Mouse (Mus musculus): Measurements from ENCODE around the gene Olfr917. TPM values are rescaled to one million over a fixed set of nuclear protein-coding genes. Genes with fewer than 3 reads are reported as not detected.

The Olfr917 gene
- polyA plus RNA-seq (2012; rRNA removed), result not detected in 2 replicates

GRCm38 (mm10) chr9:38665742-38666141 is at the start of gene Olfr917:
Gene Olfr917 (minus strand): TSS chr9:38665842.

DNA sequence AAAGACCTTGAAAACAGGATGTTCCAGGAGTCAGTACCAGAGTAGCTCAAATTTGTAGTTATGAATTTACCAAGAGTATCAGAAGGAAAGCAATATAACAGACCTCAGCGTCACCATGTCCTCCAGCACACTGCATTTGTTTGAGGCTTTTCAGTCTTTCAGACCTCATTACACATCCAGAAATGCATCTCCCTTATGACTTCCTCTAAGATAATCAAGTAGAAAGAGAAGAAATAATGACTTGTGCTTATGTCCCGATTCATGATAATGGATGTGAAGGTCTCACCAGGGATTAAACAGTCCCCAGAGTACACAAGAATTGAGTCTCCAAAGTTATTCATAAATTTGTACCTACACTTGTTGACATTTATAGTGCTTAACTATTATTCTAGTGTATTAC is 8.9 kb upstream of the Olfr917 start, which contains the start of gene Olfr918:
Gene Olfr918 (minus strand): TSS at position 101 of the 400 bp plus-strand sequence.

DNA sequence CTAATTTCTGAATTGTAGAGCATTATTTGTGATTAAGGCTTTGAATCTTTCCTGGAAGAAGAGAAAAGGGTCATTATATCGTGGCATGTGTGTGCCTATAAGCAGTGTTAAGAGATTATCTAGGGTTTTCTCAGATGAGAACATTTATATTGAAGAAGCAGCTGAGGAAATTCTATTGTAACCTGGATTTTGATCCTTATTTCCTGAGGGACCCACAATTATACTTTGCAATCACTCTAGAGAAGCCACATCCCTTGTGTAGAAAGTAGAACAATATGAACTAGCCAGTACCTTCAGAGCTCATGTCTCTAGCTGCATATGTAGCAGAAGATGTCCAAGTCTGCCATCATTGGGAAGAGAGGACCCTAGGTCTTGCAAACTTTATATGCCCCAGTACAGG is 5.9 kb downstream of the Olfr917 start, which contains the start of gene Olfr916:
Gene Olfr916 (minus strand): TSS at position 101 of the 400 bp plus-strand sequence.

Other genes with a start within 250 kb of the Olfr917 start
- not detected in 2 replicates for gene Olfr901, start 236.4 kb downstream of the Olfr917 start, polyA plus RNA-seq (2012; rRNA removed)
- not detected in 2 replicates for gene Olfr902, start 218.2 kb downstream of the Olfr917 start, polyA plus RNA-seq (2012; rRNA removed)
- not detected in 2 replicates for gene Olfr904, start 202.7 kb downstream of the Olfr917 start, polyA plus RNA-seq (2012; rRNA removed)
- not detected in 2 replicates for gene Olfr905, start 194.7 kb downstream of the Olfr917 start, polyA plus RNA-seq (2012; rRNA removed)
- not detected in 2 replicates for gene Olfr906, start 178.8 kb downstream of the Olfr917 start, polyA plus RNA-seq (2012; rRNA removed)
- gene Olfr907, start 170.0 kb downstream of the Olfr917 start, polyA plus RNA-seq (2012; rRNA removed), result not detected in 2 replicates
- gene Olfr911-ps1, start 144.3 kb downstream of the Olfr917 start, polyA plus RNA-seq (2012; rRNA removed), result not detected in 2 replicates
- gene Olfr910, start 128.0 kb downstream of the Olfr917 start, polyA plus RNA-seq (2012; rRNA removed), result not detected in 2 replicates
- not detected in 2 replicates for gene Olfr912, start 85.7 kb downstream of the Olfr917 start, polyA plus RNA-seq (2012; rRNA removed)
- not detected in 2 replicates for gene Olfr913, start 73.1 kb downstream of the Olfr917 start, polyA plus RNA-seq (2012; rRNA removed)
- not detected in 2 replicates for gene Olfr914, start 60.7 kb downstream of the Olfr917 start, polyA plus RNA-seq (2012; rRNA removed)
- gene Olfr916, start 6.0 kb downstream of the Olfr917 start, polyA plus RNA-seq (2012; rRNA removed), result not detected in 2 replicates
- not detected in 2 replicates for gene Olfr918, start 8.8 kb upstream of the Olfr917 start, polyA plus RNA-seq (2012; rRNA removed)
- not detected in 2 replicates for gene Olfr919, start 37.8 kb upstream of the Olfr917 start, polyA plus RNA-seq (2012; rRNA removed)
- 6.0 and 9.7 TPM in 2 replicates for gene Vwa5a, start 52.4 kb upstream of the Olfr917 start, polyA plus RNA-seq (2012; rRNA removed)
- 0.01 and 0.06 TPM in 2 replicates for gene Olfr920, start 86.5 kb upstream of the Olfr917 start, polyA plus RNA-seq (2012; rRNA removed)
- gene Olfr921, start 107.2 kb upstream of the Olfr917 start, polyA plus RNA-seq (2012; rRNA removed), result not detected in 2 replicates
- not detected in 2 replicates for gene Olfr922, start 148.8 kb upstream of the Olfr917 start, polyA plus RNA-seq (2012; rRNA removed)
- gene Olfr923, start 160.7 kb upstream of the Olfr917 start, polyA plus RNA-seq (2012; rRNA removed), result not detected in 2 replicates
- not detected in 2 replicates for gene Olfr924, start 178.6 kb upstream of the Olfr917 start, polyA plus RNA-seq (2012; rRNA removed)
- gene Olfr26, start 189.2 kb upstream of the Olfr917 start, polyA plus RNA-seq (2012; rRNA removed), result not detected in 2 replicates
- gene Olfr926, start 211.3 kb upstream of the Olfr917 start, polyA plus RNA-seq (2012; rRNA removed), result not detected in 2 replicates

Measured in central nervous system, embryonic 11.5 days (tissue).